Mouse (Mus musculus): ENCODE data around the gene Dmkn. TPM values are rescaled to one million over a fixed set of nuclear protein-coding genes. Genes with fewer than 3 reads are reported as not detected.
A peak's percentile ranks its signal among the peaks of the same experiment; 100 is the strongest.
"Not testable (repeated sequence)": the region's sequence is repeated elsewhere in the genome, so short reads cannot be mapped to it uniquely, and the experiment has no call there.

Gene Dmkn
- polyA plus RNA-seq, 1 experiment from 2014 or later, result not detected

DNA sequence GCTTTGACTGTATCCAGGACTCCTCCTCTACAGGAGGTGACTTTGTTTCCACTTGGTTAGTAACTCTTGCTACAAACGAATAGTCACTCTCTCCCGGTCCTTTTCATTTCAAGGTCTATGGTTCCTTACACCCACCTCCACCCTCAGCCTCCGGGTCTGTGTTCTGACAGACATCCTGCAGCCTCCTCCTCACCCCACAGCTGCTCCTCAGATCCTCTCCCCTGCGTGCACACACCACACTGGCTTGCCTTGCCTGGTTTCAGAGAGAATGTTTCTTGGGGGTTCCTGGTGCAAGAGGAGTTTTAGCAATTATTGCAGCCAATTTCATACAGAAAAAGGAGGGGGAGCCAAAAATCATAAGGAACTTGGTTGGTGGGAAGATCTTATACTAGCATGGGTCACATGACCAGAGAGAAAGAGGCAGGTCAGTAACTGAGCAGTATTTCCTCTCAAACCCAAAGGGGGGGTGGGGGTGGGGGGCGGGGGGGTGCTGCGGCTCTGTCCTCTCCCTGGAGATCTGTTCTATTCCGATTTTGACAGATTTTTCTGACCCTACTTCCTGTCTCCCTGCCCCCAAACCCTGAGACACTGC lies 57.4 kb downstream of the Dmkn start:
- Histone ChIP-seq H3K36me3 (no peaks in the 10 kb centered on the region), H3K4me3 (replicated peaks) (no peak overlapping the region), H3K4me2 (0 out of 2 replicates have a peak overlapping the region, but pooled peaks have one; percentile 8), H3K9me3 (replicated peaks) (no peaks in the 10 kb centered on the region), H3K27ac (no peak overlapping the region), H3K9ac (no peak overlapping the region), H3K27me3 (no peaks in the 10 kb centered on the region), H3K4me1 (replicated peaks) (peaks cover 17% of the 10 kb centered on the region)
- 23% methylated on average over 7 of the region's 7 CpGs for WGBS (ENCODE audit: insufficient replicate concordance)
- no peak for DNase-seq
- no peak for ATAC-seq (ENCODE audit: low read depth)

DNA sequence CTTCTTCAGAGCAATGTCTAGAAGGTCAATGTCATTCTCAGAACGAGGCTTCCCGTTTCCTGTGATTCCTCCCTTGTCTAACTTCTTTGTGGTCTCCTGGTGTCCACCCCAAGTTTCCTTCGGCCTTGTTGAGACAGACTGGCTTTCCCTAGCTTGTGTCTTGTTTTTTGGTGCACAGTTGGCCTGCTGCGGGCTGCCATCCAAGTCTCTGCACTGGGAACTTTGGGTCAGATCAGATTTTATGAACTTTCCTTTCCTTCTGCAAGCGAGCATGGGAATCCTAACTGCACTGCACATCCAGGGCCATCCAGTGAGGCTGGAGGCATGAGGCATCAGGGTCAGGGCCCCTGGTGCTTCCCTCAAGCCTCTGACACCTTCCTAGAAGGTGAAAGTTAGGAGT lies 58.0 kb downstream of the Dmkn start:
- no peak overlapping the region for H3K4me3 ChIP-seq (replicated peaks)
- WGBS (ENCODE audit: insufficient replicate concordance), result 31% methylated on average over 5 of the region's 5 CpGs
- no peaks in the 10 kb centered on the region for H3K36me3 ChIP-seq
- no peak overlapping the region for H3K27ac ChIP-seq
- H3K9me3 ChIP-seq (replicated peaks), result no peaks in the 10 kb centered on the region
- peaks cover 17% of the 10 kb centered on the region for H3K4me1 ChIP-seq (replicated peaks)
- H3K4me2 ChIP-seq, result no peak overlapping the region
- no peaks in the 10 kb centered on the region for H3K27me3 ChIP-seq
- no peak overlapping the region for H3K9ac ChIP-seq
- ATAC-seq (ENCODE audit: low read depth) (no peak), DNase-seq (no peak)

DNA sequence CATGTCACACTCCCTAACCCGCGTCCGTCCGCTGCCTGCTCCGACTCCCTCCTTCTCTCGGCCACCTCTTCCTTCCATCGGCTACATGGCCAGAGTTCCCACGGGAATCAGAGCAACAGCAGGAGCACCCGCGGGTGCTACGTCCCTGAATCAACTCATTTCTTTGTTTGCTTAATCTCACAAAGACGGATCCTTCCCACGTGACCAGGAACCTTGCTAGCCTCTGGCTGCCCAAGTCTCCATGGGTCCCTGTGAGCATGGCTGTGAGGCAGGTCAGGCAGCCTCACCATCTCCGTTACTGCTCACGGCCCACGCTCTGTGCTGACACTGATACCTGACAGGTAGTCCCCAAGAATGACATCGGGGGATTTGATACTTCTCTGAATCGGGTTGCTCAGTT lies 60.1 kb downstream of the Dmkn start, which contains the start of gene Ffar2:
TSS of gene Ffar2 (minus strand) at position 101 of the 400 bp plus-strand sequence.
- Histone ChIP-seq H3K4me1 (replicated peaks) (peaks cover 17% of the 10 kb centered on the region), H3K27ac (no peak within 1 kb of the TSS), H3K9me3 (replicated peaks) (no peaks in the 10 kb centered on the region), H3K4me2 (no peak within 1 kb of the TSS), H3K27me3 (no peaks in the 10 kb centered on the region), H3K36me3 (no peaks in the 10 kb centered on the region), H3K9ac (no peak within 1 kb of the TSS), H3K4me3 (replicated peaks) (no peak within 1 kb of the TSS)
- 81% methylated on average over 18 of the region's 18 CpGs for WGBS (ENCODE audit: insufficient replicate concordance)
- DNase-seq (no peak), ATAC-seq (ENCODE audit: low read depth) (no peak)

DNA sequence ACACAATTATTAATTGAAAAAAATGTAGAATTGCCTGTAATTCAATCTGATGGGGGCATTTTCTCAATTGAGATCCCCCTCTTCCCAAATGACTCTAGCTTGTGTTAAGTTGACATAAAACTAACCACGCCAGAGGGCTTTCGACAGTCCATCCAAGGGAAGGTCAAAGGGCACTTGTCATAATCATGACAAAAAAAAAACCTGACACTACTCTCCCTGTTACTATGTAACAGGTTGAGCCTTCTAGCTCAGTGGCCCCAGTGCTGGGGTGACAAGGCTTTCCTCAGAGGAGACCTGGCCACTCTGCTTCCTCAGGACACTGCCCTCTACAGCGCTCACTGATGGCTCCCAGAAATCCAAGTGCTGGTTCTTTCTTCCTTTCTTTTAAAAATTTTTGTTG lies 60.8 kb downstream of the Dmkn start:
- no peak overlapping the region for H3K9ac ChIP-seq
- H3K4me2 ChIP-seq, result no peak overlapping the region
- no peak for DNase-seq
- H3K27ac ChIP-seq, result no peak overlapping the region
- H3K4me1 ChIP-seq (replicated peaks), result peaks cover 17% of the 10 kb centered on the region
- 74% methylated on average over 3 of the region's 3 CpGs for WGBS (ENCODE audit: insufficient replicate concordance)
- H3K4me3 ChIP-seq (replicated peaks), result no peak overlapping the region
- H3K36me3 ChIP-seq, result no peaks in the 10 kb centered on the region
- no peaks in the 10 kb centered on the region for H3K27me3 ChIP-seq
- no peaks in the 10 kb centered on the region for H3K9me3 ChIP-seq (replicated peaks)
- no peak for ATAC-seq (ENCODE audit: low read depth)

DNA sequence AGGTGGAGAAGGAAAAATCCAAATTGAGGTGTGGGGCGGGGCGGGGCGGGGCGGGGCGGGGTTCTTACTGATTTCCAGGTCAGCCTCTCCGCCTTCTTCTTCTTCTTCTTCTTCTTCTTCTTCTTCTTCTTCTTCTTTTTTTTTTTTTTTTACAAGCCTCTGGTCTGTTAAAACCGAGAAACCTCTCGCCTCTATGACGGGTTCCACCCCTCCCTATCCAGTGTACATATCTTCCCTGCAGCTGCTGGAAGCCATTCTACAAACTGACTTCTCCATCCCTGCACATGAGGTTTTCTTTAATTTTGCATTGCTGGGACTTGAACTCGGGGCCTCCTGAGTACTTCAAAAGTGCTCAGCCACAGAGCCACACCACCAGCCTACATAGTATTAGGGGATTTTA lies 63.1 kb downstream of the Dmkn start:
- no peak overlapping the region for H3K9ac ChIP-seq
- no peaks in the 10 kb centered on the region for H3K27me3 ChIP-seq
- no peak overlapping the region for H3K4me3 ChIP-seq (replicated peaks)
- WGBS (ENCODE audit: insufficient replicate concordance), result 61% methylated on average over 10 of the region's 10 CpGs
- no peak overlapping the region for H3K27ac ChIP-seq
- H3K4me1 ChIP-seq (replicated peaks), result 0 out of 2 replicates have a peak, but pooled peaks cover 3% of the 10 kb centered on the region
- no peak for DNase-seq
- ATAC-seq (ENCODE audit: low read depth), result no peak
- no peak overlapping the region for H3K4me2 ChIP-seq
- no peaks in the 10 kb centered on the region for H3K9me3 ChIP-seq (replicated peaks)
- H3K36me3 ChIP-seq, result no peaks in the 10 kb centered on the region

DNA sequence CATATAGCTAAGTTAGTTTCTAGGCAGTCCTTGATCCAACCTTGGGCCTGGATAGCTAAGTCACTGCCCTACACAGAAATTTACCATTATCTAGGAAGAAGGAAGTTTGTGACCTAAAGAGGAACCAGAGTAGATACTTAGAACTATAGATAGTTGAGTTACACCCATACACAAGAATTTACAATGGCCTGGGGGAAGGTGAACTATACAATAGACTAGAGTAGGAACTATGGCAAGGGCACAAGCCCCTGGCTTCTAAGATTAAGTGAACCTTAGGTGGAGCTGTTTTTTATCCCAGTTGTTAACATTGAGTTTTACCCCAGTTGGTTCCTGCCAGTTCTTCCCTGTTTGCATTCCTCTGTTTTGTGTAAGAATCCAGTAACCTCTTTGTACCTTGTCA lies 65.3 kb downstream of the Dmkn start:
- not testable (repeated sequence) for H3K9ac ChIP-seq; H3K27ac ChIP-seq; H3K36me3 ChIP-seq; H3K4me2 ChIP-seq; H3K4me3 ChIP-seq (replicated peaks); DNase-seq; ATAC-seq (ENCODE audit: low read depth); H3K9me3 ChIP-seq (replicated peaks); H3K27me3 ChIP-seq; H3K4me1 ChIP-seq (replicated peaks)

DNA sequence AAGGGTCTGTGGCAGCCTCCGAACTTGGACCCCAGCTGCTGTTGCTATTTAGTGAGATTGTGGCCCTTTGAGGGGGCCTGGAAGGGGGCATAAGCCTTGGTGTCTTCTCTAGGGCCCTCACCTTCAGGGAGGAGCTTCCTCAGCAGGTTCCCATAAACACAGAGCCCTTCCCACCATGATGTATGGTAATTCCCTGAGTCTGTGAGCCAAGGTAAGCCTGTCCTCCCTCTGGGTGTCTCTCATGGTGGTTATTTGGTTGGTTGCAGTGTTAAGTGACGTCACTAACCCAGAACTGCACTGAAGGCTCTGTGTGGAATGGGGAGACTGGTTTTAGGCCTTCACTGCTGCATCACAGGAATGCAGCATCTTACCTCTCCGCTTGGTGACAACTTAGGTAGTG lies 65.9 kb downstream of the Dmkn start:
- DNase-seq, result no peak
- Histone ChIP-seq H3K36me3 (no peaks in the 10 kb centered on the region), H3K9ac (no peak overlapping the region), H3K4me1 (replicated peaks) (0 out of 2 replicates have a peak, but pooled peaks cover 3% of the 10 kb centered on the region), H3K27ac (no peak overlapping the region), H3K4me2 (no peak overlapping the region), H3K9me3 (replicated peaks) (no peaks in the 10 kb centered on the region), H3K27me3 (no peaks in the 10 kb centered on the region), H3K4me3 (replicated peaks) (no peak overlapping the region)
- 47% methylated on average over 3 of the region's 3 CpGs for WGBS (ENCODE audit: insufficient replicate concordance)
- ATAC-seq (ENCODE audit: low read depth), result no peak

Other genes starting within 250 kb of the Dmkn start
- 2.0 and 2.3 TPM in 2 replicates for gene Arhgap33, start 228.7 kb upstream of the Dmkn start, polyA plus RNA-seq (2015; fragmentation: Nextera tagmentation; extraction: Ambion mirVana)
- 4.4 and 4.6 TPM in 2 replicates for gene Hspb6, start 211.6 kb upstream of the Dmkn start, polyA plus RNA-seq (2015; fragmentation: Nextera tagmentation; extraction: Ambion mirVana)
- 1.8 and 2.3 TPM in 2 replicates for gene Proser3, start 211.5 kb upstream of the Dmkn start, polyA plus RNA-seq (2015; fragmentation: Nextera tagmentation; extraction: Ambion mirVana)
- gene Lin37, start 203.9 kb upstream of the Dmkn start, polyA plus RNA-seq (2015; fragmentation: Nextera tagmentation; extraction: Ambion mirVana), result 25.3 and 31.9 TPM in 2 replicates
- 49.4 TPM in 2 replicates for gene U2af1l4, start 200.5 kb upstream of the Dmkn start, polyA plus RNA-seq (2015; fragmentation: Nextera tagmentation; extraction: Ambion mirVana)
- 3.4 and 3.8 TPM in 2 replicates for gene Gm49396, start 200.4 kb upstream of the Dmkn start, polyA plus RNA-seq (2015; fragmentation: Nextera tagmentation; extraction: Ambion mirVana)
- gene Psenen, start 200.1 kb upstream of the Dmkn start, polyA plus RNA-seq (2015; fragmentation: Nextera tagmentation; extraction: Ambion mirVana), result 80.1 and 81.3 TPM in 2 replicates
- gene Igflr1, start 198.3 kb upstream of the Dmkn start, polyA plus RNA-seq (2015; fragmentation: Nextera tagmentation; extraction: Ambion mirVana), result 1.6 and 2.1 TPM in 2 replicates
- gene Kmt2b, start 175.0 kb upstream of the Dmkn start, polyA plus RNA-seq (2015; fragmentation: Nextera tagmentation; extraction: Ambion mirVana), result 2.8 and 3.8 TPM in 2 replicates
- 0.09 and 0.20 TPM in 2 replicates for gene Zbtb32, start 164.8 kb upstream of the Dmkn start, polyA plus RNA-seq (2015; fragmentation: Nextera tagmentation; extraction: Ambion mirVana)
- 0.09 and 0.50 TPM in 2 replicates for gene Upk1a, start 150.9 kb upstream of the Dmkn start, polyA plus RNA-seq (2015; fragmentation: Nextera tagmentation; extraction: Ambion mirVana)
- 690 and 705 TPM in 2 replicates for gene Cox6b1, start 137.6 kb upstream of the Dmkn start, polyA plus RNA-seq (2015; fragmentation: Nextera tagmentation; extraction: Ambion mirVana)
- gene Etv2, start 127.9 kb upstream of the Dmkn start, polyA plus RNA-seq (2015; fragmentation: Nextera tagmentation; extraction: Ambion mirVana), result 0.09 TPM in 1 of 2 replicates, not detected in the other
- gene Rbm42, start 113.4 kb upstream of the Dmkn start, polyA plus RNA-seq (2015; fragmentation: Nextera tagmentation; extraction: Ambion mirVana), result 58.0 and 59.4 TPM in 2 replicates
- 38.2 and 38.7 TPM in 2 replicates for gene Haus5, start 98.8 kb upstream of the Dmkn start, polyA plus RNA-seq (2015; fragmentation: Nextera tagmentation; extraction: Ambion mirVana)
- not detected in 2 replicates for gene Pmis2, start 92.2 kb upstream of the Dmkn start, polyA plus RNA-seq (2015; fragmentation: Nextera tagmentation; extraction: Ambion mirVana)
- 0.34 and 0.37 TPM in 2 replicates for gene 2200002J24Rik, start 64.8 kb upstream of the Dmkn start, polyA plus RNA-seq (2015; fragmentation: Nextera tagmentation; extraction: Ambion mirVana)
- gene Atp4a, start 51.5 kb upstream of the Dmkn start, polyA plus RNA-seq (2015; fragmentation: Nextera tagmentation; extraction: Ambion mirVana), result 1.1 and 1.7 TPM in 2 replicates
- gene Tmem147, start 34.2 kb upstream of the Dmkn start, polyA plus RNA-seq (2015; fragmentation: Nextera tagmentation; extraction: Ambion mirVana), result 108 and 121 TPM in 2 replicates
- gene Gapdhs, start 20.1 kb upstream of the Dmkn start, polyA plus RNA-seq (2015; fragmentation: Nextera tagmentation; extraction: Ambion mirVana), result not detected in 2 replicates
- gene Sbsn, start 12.3 kb upstream of the Dmkn start, polyA plus RNA-seq (2015; fragmentation: Nextera tagmentation; extraction: Ambion mirVana), result 0.08 and 0.22 TPM in 2 replicates
- gene Krtdap, start 24.1 kb downstream of the Dmkn start, polyA plus RNA-seq (2015; fragmentation: Nextera tagmentation; extraction: Ambion mirVana), result 0.27 TPM in 1 of 2 replicates, not detected in the other
- gene Ffar2, start 60.0 kb downstream of the Dmkn start, polyA plus RNA-seq (2015; fragmentation: Nextera tagmentation; extraction: Ambion mirVana), result 0.35 and 0.46 TPM in 2 replicates
- not detected in 2 replicates for gene Ffar3, start 92.4 kb downstream of the Dmkn start, polyA plus RNA-seq (2015; fragmentation: Nextera tagmentation; extraction: Ambion mirVana)
- gene Ffar1, start 97.8 kb downstream of the Dmkn start, polyA plus RNA-seq (2015; fragmentation: Nextera tagmentation; extraction: Ambion mirVana), result not detected in 2 replicates
- gene Cd22, start 116.6 kb downstream of the Dmkn start, polyA plus RNA-seq (2015; fragmentation: Nextera tagmentation; extraction: Ambion mirVana), result 0.07 and 0.16 TPM in 2 replicates
- 0.16 and 0.20 TPM in 2 replicates for gene Mag, start 151.1 kb downstream of the Dmkn start, polyA plus RNA-seq (2015; fragmentation: Nextera tagmentation; extraction: Ambion mirVana)
- gene Hamp2, start 160.9 kb downstream of the Dmkn start, polyA plus RNA-seq (2015; fragmentation: Nextera tagmentation; extraction: Ambion mirVana), result not detected in 2 replicates
- gene Hamp, start 180.3 kb downstream of the Dmkn start, polyA plus RNA-seq (2015; fragmentation: Nextera tagmentation; extraction: Ambion mirVana), result 2.0 and 3.7 TPM in 2 replicates
- gene Usf2, start 193.0 kb downstream of the Dmkn start, polyA plus RNA-seq (2015; fragmentation: Nextera tagmentation; extraction: Ambion mirVana), result 9.7 and 10.4 TPM in 2 replicates
- 20.9 and 22.3 TPM in 2 replicates for gene Lsr, start 209.7 kb downstream of the Dmkn start, polyA plus RNA-seq (2015; fragmentation: Nextera tagmentation; extraction: Ambion mirVana)
- 2.1 TPM in 2 replicates for gene Fam187b, start 210.0 kb downstream of the Dmkn start, polyA plus RNA-seq (2015; fragmentation: Nextera tagmentation; extraction: Ambion mirVana)

Measured in liver, embryonic 13.5 days (tissue).